Mouse (Mus musculus): ENCODE measurements at regions not wholly inside any gene's neighbourhood (a gene's known extent, or its start where the extent isn't known, plus 50 kb on each side); places are given as distances from the start of the nearest gene placed in this dataset.
A peak's percentile ranks its signal among the peaks of the same experiment; 100 is the strongest.

DNA sequence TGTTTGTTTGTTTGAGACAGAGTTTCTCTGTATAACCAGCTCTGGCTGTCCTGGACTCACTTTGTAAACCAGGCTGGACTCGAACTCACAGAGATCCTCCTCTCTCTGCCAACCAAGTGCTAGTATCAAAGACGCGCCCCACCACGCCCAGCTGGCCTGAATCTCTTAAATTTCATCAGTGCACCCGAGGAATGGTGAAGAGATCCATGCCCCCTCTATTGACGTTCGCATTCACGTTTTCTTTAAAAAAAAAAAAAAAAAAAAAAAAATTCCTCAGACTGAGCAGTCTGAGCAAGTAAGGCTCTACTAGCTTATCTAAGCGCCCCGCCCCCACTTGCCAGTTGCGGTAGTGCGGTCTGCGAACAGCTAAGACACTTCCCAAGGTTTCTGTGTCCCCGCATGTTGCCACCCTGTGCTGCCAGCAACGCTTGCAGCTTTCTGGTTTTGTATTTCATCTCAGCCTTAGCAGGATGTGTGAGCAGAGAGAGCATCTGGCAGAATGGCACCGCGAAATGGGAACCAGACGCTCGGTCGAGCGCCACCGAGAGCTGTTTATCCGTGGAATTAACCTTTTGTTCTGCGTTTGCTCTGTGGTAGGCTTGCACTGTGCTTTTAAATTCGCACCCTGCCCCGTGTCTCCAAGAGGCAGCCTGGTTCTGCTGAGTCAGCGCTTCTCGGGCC is 225.1 kb upstream of the Hes1 start:
- Histone ChIP-seq H3K9me3 (replicated peaks) (no peaks in the 10 kb centered on the region), H3K27me3 (no peaks in the 10 kb centered on the region), H3K4me3 (replicated peaks) (peak overlapping the region; percentile 38), H3K9ac (peak overlapping the region; percentile 13; the same call in 1 of the 2 replicates), H3K36me3 (replicated peaks) (no peaks in the 10 kb centered on the region), H3K4me2 (peak overlapping the region; percentile 70), H3K4me1 (replicated peaks) (peaks cover 49% of the 10 kb centered on the region), H3K27ac (replicated peaks) (0 out of 2 replicates have a peak overlapping the region, but pooled peaks have one; percentile 3)
- 3% methylated on average over 28 of the region's 28 CpGs for WGBS (ENCODE audit: insufficient replicate concordance)
- peak; percentile 47; the same call in 1 of the 2 replicates for ATAC-seq (ENCODE audit: insufficient read depth)

DNA sequence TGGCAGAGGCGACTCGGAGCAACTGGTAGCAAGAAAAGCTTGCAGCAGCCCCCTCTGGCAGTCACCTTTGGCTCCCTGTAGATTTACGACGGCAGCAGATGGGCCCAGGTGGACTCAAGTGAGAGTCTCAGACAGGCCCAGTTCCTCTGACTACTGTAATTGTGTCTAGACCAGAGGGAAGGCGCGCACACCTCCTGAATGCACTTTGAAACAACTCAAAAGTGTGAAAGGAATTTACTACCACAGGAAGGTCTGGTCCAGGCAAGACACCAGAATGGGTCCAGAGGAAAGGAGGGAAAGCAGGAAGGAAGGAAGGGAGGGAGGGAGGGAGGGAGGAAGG is 224.6 kb upstream of the Hes1 start:
- peak overlapping the region; percentile 13; the same call in 1 of the 2 replicates for H3K9ac ChIP-seq

DNA sequence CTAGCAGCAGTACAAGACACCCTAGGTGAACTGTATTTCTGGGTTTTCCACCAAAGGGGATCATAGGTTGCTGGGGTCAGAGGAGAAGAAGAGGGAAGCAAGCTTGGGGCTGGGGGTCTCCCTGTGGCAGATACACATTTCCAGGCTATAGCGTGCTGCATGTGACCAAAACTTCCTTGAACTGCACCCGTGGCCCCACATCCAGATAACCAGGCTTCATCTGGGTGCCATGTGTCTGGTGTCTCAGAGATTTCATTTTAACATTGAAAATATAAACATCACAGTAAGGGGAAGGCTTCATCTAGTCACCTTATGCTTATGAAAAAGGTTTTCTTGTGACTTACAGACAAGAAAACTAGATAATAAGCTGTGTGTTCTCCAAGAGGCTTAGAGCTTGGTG is 223.8 kb upstream of the Hes1 start:
- Histone ChIP-seq H3K27ac (replicated peaks) (no peak overlapping the region), H3K27me3 (no peaks in the 10 kb centered on the region), H3K9ac (no peak overlapping the region), H3K4me1 (replicated peaks) (peaks cover 62% of the 10 kb centered on the region), H3K4me2 (0 out of 2 replicates have a peak overlapping the region, but pooled peaks have one; percentile 70), H3K36me3 (replicated peaks) (no peaks in the 10 kb centered on the region), H3K9me3 (replicated peaks) (no peaks in the 10 kb centered on the region), H3K4me3 (replicated peaks) (no peak overlapping the region)
- 19% methylated on average over 2 of the region's 2 CpGs for WGBS (ENCODE audit: insufficient replicate concordance)
- no peak for ATAC-seq (ENCODE audit: insufficient read depth)

More for the DNA sequence above, 224.6 kb upstream of the Hes1 start:
- Histone ChIP-seq H3K36me3 (replicated peaks) (no peaks in the 10 kb centered on the region), H3K27me3 (no peaks in the 10 kb centered on the region), H3K27ac (replicated peaks) (0 out of 2 replicates have a peak overlapping the region, but pooled peaks have one; percentile 3), H3K4me1 (replicated peaks) (peaks cover 54% of the 10 kb centered on the region), H3K9me3 (replicated peaks) (no peaks in the 10 kb centered on the region), H3K4me2 (peak overlapping the region; percentile 70), H3K4me3 (replicated peaks) (peak overlapping the region; percentile 38)
- ATAC-seq (ENCODE audit: insufficient read depth) = 0 out of 2 replicates have a peak, but pooled peaks have one; percentile 8
- 17% methylated on average over 6 of the region's 6 CpGs for WGBS (ENCODE audit: insufficient replicate concordance)

DNA sequence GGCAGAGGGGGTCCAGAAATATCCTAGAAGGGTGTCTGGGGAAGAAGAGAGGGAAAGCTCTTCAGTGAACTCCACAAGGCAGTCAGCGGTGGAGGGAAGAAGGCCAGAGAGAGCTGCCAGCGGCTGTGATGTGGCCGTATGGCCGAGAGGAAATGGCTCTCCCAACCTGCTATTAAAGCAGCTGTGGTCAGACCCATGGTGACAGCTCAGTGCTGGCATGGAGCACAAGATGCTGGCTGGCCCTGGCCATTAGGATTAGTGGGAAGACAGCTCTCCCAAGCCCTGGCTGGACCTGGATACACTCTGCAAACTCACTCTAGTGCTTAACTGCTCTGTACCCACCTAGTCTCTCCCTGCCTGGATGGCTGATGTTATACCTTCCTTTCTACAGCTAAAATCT is 223.1 kb upstream of the Hes1 start:
- Histone ChIP-seq H3K27ac (replicated peaks) (no peak overlapping the region), H3K4me3 (replicated peaks) (no peak overlapping the region), H3K4me2 (no peak overlapping the region), H3K9ac (no peak overlapping the region), H3K27me3 (no peaks in the 10 kb centered on the region), H3K4me1 (replicated peaks) (peaks cover 67% of the 10 kb centered on the region), H3K36me3 (replicated peaks) (no peaks in the 10 kb centered on the region), H3K9me3 (replicated peaks) (no peaks in the 10 kb centered on the region)
- no peak for ATAC-seq (ENCODE audit: insufficient read depth)
- WGBS (ENCODE audit: insufficient replicate concordance) = 56% methylated on average over 4 of the region's 4 CpGs

DNA sequence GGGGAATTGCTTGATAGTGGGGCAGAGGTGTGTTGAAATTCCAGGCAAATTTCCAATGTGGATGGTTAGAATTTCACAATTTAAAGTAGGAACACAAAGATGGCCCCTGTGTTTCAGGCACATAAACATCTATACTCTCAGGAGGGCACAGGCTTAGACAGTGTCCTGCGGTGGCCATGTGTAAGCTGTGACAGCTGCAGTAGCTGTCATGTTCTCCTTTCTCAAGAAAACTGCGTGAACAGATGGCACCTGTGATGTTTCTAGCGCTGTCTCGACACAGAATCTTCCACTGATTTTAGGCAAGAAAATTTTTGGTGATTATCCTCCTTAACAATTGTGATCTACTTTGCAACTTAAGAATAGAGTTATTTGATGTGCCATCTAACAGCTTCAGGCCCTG is 222.1 kb upstream of the Hes1 start:
- Histone ChIP-seq H3K4me1 (replicated peaks) (peaks cover 74% of the 10 kb centered on the region), H3K9ac (no peak overlapping the region), H3K27me3 (no peaks in the 10 kb centered on the region), H3K9me3 (replicated peaks) (no peaks in the 10 kb centered on the region), H3K36me3 (replicated peaks) (no peaks in the 10 kb centered on the region), H3K4me3 (replicated peaks) (no peak overlapping the region), H3K4me2 (no peak overlapping the region), H3K27ac (replicated peaks) (no peak overlapping the region)
- 81% methylated on average over 4 of the region's 4 CpGs for WGBS (ENCODE audit: insufficient replicate concordance)
- ATAC-seq (ENCODE audit: insufficient read depth) = no peak

DNA sequence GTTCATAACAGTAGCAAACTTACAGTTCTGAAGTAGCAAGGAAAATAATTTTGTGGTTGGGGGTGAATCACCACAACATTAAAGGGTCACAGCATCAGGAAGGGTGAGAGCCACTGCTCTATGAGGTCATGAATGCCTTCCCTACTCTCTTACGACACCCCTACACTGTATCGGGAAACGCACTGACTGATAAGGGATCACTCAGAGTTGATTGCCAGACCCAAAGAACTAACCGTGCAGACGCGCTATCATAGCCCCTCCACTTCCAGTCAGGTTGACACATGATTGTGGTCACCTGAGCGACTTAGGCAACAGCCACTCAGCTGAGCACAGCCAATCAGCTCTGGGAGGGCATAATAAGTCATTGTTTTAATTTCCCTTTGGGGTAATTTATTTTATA is 220.7 kb upstream of the Hes1 start:
- no peak overlapping the region for H3K9ac ChIP-seq
- WGBS (ENCODE audit: insufficient replicate concordance) = 7% methylated on average over 7 of the region's 7 CpGs

DNA sequence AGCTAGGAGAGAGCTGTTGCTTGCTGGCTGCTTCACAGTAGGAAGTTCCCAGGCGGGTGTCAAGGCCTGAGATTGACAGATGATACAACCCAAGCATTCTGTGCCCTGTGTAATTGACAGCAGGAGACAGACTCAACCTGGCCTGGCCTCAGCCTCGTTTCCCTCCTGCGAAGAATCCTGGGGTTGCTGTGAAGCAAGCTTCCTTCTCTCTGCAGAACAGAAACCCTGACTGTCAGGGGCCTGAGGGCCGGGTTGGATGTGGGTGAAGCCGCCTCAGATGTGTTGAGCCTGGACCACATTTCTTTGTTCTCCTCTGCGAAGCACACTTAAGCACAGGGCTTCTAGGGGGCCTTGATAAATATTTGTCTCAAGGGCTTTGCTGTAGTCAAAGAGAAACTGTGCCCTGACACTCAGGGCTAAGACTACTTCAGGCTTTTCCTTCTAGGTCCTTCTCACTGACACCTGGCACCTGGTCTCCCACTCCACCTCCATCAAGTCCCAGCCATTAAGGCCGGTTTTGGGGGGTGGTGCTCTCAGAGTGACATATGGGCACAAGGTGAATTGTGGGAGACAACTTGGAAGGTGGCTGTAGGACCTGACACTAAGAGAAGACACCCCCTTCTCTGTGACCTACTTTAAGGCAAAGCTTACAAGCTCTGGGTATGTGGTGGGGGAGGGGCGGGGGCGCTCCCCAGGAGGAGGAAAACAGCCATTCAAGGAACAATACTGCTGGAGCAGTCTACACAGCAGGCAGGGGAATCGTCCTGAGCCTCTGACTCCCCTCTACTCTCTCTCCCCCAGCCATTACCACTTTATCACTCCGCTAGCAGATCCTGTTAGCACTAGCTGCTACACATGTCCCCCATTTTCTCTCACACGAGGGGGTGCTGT is 219.2 kb upstream of the Hes1 start:
- H3K4me1 ChIP-seq (replicated peaks) = peaks cover 63% of the 10 kb centered on the region
- peak; percentile 27 for ATAC-seq (ENCODE audit: insufficient read depth)
- H3K4me3 ChIP-seq (replicated peaks) = no peak overlapping the region
- H3K9ac ChIP-seq = no peak overlapping the region
- H3K4me2 ChIP-seq = peak overlapping the region; percentile 40
- WGBS (ENCODE audit: insufficient replicate concordance) = 36% methylated on average over 11 of the region's 12 CpGs
- no peaks in the 10 kb centered on the region for H3K36me3 ChIP-seq (replicated peaks)
- no peaks in the 10 kb centered on the region for H3K27me3 ChIP-seq
- H3K9me3 ChIP-seq (replicated peaks) = no peaks in the 10 kb centered on the region
- H3K27ac ChIP-seq (replicated peaks) = peak overlapping the region; percentile 76

More for the DNA sequence above, 220.7 kb upstream of the Hes1 start:
- peak; percentile 45; the same call in 1 of the 2 replicates for ATAC-seq (ENCODE audit: insufficient read depth)
- Histone ChIP-seq H3K4me2 (no peak overlapping the region), H3K27me3 (no peaks in the 10 kb centered on the region), H3K36me3 (replicated peaks) (no peaks in the 10 kb centered on the region), H3K27ac (replicated peaks) (no peak overlapping the region), H3K4me1 (replicated peaks) (peaks cover 73% of the 10 kb centered on the region), H3K9me3 (replicated peaks) (no peaks in the 10 kb centered on the region), H3K4me3 (replicated peaks) (no peak overlapping the region)

DNA sequence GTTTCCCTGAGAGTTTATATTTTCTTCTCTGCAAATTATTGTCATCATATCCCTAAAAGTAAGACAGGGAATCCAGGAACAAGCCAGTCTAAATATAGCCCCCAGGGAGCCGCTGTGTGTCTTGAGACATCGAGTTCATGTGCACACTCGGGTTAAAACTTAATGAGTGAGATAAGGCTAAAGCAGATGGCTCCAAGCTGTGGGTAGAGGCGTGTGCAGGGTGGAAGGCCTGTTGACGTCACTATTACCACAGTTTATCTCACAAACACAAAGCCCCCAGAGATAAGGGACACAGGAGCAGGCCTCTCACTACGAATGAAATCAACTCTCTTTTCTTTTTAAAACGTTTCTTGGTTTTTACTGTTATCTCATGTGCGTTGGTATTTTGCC is 218.6 kb upstream of the Hes1 start:
- no peak overlapping the region for H3K4me3 ChIP-seq (replicated peaks)
- H3K27me3 ChIP-seq = no peaks in the 10 kb centered on the region
- H3K9me3 ChIP-seq (replicated peaks) = no peaks in the 10 kb centered on the region
- peaks cover 57% of the 10 kb centered on the region for H3K4me1 ChIP-seq (replicated peaks)
- no peaks in the 10 kb centered on the region for H3K36me3 ChIP-seq (replicated peaks)
- H3K4me2 ChIP-seq = peak overlapping the region; percentile 40
- WGBS (ENCODE audit: insufficient replicate concordance) = 7% methylated on average over 8 of the region's 8 CpGs
- no peak overlapping the region for H3K9ac ChIP-seq
- peak; percentile 87 for ATAC-seq (ENCODE audit: insufficient read depth)
- peak overlapping the region; percentile 76 for H3K27ac ChIP-seq (replicated peaks)

DNA sequence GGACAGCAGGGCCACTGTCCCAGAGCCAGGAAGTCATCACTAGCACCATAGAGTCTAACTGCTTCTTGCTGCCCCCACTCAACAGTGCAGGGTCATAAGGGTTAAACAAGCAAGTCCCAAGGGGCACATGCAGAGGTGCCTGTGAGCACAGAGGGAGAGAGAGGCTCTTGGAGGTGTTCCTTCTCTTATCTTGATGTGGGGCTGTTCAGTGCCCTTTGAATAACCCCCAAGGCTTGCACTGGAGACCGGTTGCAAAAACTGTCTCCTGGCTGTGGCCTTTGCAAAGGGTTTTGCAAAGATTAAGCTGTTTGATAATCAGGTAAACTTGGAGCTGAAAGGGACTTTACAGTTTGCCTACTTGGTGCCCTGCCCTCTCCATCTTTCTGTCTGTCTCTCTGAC is 217.1 kb upstream of the Hes1 start:
- WGBS (ENCODE audit: insufficient replicate concordance) = 7% methylated on average over 1 of the region's 1 CpGs
- Histone ChIP-seq H3K36me3 (replicated peaks) (no peaks in the 10 kb centered on the region), H3K27ac (replicated peaks) (no peak overlapping the region), H3K4me2 (no peak overlapping the region), H3K27me3 (no peaks in the 10 kb centered on the region), H3K9me3 (replicated peaks) (no peaks in the 10 kb centered on the region), H3K9ac (no peak overlapping the region), H3K4me3 (replicated peaks) (no peak overlapping the region), H3K4me1 (replicated peaks) (peaks cover 54% of the 10 kb centered on the region)
- no peak for ATAC-seq (ENCODE audit: insufficient read depth)

DNA sequence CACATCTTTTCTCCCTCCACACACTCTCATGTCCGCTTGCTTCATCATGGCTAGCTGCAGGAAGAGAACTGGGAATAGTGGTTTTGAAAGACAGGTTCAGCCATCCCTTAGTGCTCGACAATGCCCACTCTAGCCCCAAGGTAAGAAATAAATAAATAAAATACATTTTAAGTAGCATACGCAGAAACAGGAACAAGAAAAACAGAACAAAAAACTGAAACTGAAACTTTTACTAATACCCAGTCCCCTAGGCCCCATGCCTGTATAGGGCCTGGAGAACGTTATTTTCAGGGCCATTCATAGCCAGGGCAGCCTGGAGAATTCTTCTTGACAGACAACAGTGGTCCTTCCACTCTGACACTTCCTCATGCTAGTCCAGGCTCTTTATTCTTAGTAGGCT is 216.4 kb upstream of the Hes1 start:
- no peak overlapping the region for H3K4me3 ChIP-seq (replicated peaks)
- peaks cover 51% of the 10 kb centered on the region for H3K4me1 ChIP-seq (replicated peaks)
- no peaks in the 10 kb centered on the region for H3K36me3 ChIP-seq (replicated peaks)
- no peaks in the 10 kb centered on the region for H3K9me3 ChIP-seq (replicated peaks)
- ATAC-seq (ENCODE audit: insufficient read depth) = no peak
- H3K4me2 ChIP-seq = no peak overlapping the region
- H3K27me3 ChIP-seq = no peaks in the 10 kb centered on the region
- 50% methylated on average over 4 of the region's 4 CpGs for WGBS (ENCODE audit: insufficient replicate concordance)
- H3K9ac ChIP-seq = no peak overlapping the region
- no peak overlapping the region for H3K27ac ChIP-seq (replicated peaks)

DNA sequence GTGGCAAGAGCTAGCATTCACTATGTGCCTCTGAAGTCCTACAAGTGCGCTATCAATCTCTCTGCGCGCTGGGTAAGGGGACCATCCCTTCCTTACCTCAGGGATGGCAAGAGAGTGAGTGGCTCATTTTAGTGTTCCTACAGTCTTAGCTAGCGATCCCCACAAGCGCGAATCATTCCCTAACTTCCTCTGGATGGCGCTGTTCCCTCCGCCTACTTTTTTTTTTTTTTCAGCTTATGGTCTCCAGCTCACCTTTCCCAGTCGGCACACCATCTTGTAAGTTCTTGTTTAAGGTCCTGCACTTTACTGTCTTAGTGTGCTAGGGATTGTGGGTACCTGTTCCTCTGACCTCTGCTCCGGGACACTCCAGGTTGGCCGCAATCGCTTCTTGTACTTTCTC is 215.7 kb upstream of the Hes1 start:
- Histone ChIP-seq H3K4me3 (replicated peaks) (no peak overlapping the region), H3K9ac (no peak overlapping the region), H3K4me1 (replicated peaks) (peaks cover 43% of the 10 kb centered on the region), H3K27me3 (no peaks in the 10 kb centered on the region), H3K4me2 (no peak overlapping the region), H3K9me3 (replicated peaks) (no peaks in the 10 kb centered on the region), H3K27ac (replicated peaks) (no peak overlapping the region), H3K36me3 (replicated peaks) (no peaks in the 10 kb centered on the region)
- ATAC-seq (ENCODE audit: insufficient read depth) = no peak
- 88% methylated on average over 12 of the region's 12 CpGs for WGBS (ENCODE audit: insufficient replicate concordance)

All from liver, embryonic 15.5 days (tissue).